Mouse (Mus musculus) thymus, postnatal 25 days (tissue): ENCODE data around the gene Plscr3.
A peak's percentile ranks its signal among the peaks of the same experiment; 100 is the strongest.

Experiments
- DNase-seq: peaks from one replicate; pipeline ENCODE4 v3.0.0; 2022

The Plscr3 gene

DNA sequence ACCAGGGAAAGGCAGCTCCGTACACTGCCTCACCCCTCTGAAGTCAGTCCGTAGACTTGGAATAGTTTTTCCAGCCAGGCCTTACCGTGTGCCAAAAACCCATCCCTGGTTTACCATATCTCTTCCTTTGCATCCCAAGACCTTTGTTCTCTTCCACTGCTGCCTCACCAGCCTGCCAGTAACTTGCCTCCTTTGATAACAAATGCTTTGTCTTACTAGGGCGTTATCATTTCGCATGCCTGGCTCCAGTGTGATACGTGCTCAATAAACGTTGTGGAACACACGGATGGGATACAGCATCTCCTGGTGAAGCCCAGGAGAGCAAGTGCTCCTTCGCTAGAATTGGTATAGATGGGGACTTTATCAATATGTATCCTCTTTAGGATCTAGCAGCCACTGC is 21.2 kb downstream of the Plscr3 start:
- no peak for DNase-seq

- DNase-seq: no peak
Observed at GRCm38 (mm10) chr11:69870289-69871069, 24.3 kb downstream of the Plscr3 start.

DNA sequence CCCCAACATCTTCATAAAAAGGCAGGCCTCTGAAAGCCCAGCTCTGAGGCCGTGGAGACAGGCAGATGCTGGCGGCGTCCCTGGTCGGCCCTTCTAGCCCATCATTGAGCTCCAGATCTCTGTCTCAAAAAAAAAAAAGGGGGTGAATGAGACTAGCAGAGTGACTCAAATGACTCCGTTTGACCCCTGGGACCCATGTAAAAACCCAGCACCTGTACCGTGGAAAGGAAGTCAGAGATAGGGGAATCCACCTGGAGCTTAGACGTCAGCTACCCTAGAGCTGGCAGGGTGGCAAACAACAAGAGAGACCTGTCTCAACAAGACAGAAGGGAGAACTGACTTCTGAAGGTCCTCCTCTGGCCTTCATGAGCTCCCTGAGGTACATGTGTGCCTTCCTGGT is 25.6 kb downstream of the Plscr3 start:
- DNase-seq: no peak

DNA sequence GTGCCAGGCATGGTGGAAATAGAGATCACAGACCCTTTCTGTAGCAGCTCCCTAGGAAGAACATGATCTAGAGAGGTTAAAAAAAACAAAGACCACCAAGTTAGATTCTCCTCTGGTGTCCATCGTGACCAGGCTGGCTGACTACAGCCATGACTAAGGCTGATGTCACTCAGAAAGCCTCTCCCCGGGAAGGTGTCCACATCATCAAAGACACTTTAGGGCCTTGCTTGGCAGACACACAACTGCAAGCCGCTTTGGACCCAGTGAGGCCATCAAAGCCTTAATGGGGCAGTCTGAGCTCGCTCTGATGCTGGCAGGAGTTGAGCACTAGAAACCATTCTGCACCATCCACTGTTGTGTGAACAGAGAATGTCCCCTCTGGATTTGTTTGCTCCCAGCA is 26.3 kb downstream of the Plscr3 start:
- no peak for DNase-seq

DNA sequence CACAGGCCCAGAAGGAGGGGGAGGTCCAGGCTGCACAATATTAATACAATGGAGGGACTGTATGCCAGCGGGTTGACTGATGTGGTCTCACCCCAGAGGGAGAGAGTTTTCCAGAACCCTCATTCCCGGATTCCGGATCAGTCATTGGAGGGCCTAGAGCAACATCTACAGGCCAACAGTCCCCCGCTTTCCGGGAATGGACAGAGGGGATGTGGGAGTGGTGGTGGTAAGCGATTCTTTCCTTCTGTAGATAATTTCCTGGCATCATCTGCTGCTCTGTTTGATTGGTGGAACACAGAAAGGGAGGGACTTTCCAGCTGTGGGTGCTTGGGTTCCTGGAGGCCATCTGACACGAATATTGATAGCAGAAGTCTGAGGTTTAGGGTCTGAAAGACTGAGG is 30.0 kb downstream of the Plscr3 start:
- no peak for DNase-seq

- peak; percentile 93 for DNase-seq
Observed at GRCm38 (mm10) chr11:69876867-69877266, 30.7 kb downstream of the Plscr3 start.

GRCm38 (mm10) chr11:69877878-69878277 is 31.7 kb downstream of the Plscr3 start, which contains the start of gene Tmem95:
Gene Tmem95 (minus strand): TSS chr11:69878018.
- no peak for DNase-seq

DNA sequence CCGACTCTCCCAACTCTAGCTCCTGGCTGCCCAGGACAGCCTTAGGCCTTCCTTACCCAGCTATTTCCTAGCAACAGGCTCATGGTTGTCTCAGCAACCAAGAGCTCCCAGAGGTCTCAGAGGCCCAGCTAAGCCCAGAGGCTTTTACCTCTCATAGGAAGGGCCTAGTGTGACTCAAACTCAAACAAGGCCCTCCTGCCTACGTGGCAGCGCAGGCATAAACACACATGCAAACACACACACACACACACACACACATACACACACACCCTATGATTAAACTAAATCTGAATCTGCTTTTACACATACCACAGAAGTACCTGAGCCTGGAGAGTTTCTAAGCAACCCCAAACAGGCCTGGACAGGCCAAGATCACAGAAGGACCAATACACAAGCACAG is 32.2 kb downstream of the Plscr3 start:
- no peak for DNase-seq

DNA sequence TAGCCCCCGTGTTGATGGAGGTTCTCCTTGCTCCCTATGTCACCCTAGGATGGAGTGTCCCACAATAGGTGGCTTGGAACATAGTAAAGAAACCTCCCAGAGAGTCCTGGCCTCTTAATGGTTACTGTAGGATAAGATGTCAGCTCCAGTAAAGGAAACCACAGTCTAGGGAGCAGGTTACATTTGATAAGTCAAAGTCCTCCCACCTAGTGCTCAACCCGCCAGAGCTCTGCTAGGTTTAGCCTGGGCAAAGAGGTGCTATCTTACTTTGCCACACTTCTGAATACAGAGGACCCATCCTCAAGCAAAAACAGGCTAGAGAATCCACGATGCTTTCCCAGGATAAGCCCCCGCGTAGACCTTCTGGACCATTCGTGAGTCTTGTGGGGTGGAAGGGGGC is 32.8 kb downstream of the Plscr3 start:
- DNase-seq: no peak

DNA sequence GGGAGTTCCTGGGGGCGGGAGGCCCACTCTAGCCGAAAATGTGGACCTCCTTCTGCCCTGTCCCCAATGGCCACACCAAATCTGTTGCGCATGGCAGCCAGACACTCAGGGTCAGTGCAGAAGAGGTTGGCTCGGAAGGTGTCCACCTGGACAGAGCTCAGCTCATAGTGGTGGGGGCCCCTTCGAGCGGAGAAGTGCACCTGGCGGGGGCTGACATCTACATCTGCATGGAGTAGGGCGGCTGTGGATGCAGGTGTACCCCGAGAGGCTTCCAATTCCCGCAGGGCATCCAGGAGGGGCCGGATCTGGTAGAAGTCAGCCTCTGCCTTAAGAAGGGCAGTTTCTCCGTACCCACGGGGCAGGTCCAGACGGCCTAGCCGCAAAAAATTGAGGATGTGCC is 33.5 kb downstream of the Plscr3 start:
- DNase-seq: no peak

GRCm38 (mm10) chr11:69880506-69880852 is 34.3 kb downstream of the Plscr3 start:
- peak; percentile 71 for DNase-seq

DNA sequence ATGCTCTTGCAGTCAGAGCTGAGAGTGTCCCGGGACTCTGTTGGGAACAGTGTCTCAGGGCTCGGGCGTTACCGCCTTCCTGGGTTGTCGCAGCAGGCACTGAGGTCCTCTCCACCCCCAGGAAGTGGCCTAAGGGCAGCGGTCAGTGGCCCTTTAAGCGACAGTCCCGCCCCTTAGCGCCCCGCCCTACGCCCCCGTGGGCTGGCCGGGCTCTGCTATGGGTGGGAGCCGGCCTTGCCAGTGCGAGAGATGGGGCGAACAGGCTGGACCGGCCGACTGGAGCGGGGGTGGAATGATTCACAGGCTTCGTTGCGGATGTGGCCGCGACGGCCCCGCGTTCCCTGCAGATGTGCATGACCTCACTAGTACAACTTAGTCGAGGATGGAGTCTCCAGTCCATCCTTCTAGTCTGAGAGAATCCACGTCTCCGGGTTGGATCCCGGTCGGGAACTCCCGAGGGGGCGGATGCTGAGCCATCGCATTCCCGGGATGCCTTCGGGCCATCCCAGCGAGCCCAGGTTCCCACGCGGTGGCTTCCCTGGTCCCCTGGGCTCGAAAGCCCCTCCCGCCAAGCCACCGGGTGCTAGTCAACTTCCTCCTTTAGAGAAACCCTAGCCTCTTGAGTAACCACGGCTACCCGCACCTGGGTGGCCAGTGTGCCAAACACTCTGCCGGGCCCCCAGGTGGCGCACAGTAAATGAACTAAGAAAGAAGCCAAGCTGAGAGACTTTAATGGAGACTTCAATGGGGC is 34.9 kb downstream of the Plscr3 start, which contains the start of gene Kctd11:
Gene Kctd11, minus strand, starts transcription at position 554 of the 751 bp plus-strand sequence.
- peak; percentile 75 for DNase-seq

DNA sequence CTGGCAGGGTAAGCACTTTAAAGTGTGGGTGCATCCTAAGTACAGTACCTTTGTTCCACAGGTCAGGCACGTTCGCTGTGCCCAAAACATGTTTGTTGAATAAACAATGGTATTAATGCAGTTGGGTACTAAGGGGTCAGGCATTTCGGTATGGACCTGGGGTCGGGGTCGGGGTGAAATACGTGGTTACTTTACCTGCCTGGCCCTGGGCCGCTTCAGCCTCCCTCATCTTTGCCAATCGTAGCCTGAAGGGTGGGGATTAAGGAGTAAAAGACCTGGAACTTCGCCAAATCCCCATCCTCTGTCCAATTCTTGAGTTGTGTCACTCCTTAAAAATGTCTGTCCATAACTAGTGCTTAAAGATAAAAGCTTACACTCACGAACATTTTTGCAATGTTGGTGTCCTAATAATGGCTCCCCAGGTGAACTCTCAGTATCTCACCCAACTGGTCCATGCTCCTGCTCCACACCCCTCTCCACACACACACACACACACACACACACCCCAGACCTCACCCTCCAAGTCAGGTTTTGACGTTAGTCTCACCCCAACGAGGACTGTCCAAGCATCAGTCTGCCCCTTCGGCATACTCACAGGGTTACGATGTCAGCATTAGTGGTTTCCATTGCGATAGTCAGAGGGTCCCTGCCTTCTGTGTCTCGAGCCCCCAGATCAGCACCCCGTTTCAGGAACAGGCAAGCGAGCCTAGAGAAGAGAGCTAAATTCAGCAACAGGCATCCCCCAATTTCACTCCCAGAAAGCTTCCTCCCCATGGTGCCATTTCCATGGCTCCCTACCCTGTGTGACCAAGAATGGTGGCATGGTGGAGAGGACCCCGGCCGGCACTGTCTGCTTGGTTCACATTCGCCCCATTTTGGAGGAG is 35.9 kb downstream of the Plscr3 start:
- DNase-seq: no peak

DNA sequence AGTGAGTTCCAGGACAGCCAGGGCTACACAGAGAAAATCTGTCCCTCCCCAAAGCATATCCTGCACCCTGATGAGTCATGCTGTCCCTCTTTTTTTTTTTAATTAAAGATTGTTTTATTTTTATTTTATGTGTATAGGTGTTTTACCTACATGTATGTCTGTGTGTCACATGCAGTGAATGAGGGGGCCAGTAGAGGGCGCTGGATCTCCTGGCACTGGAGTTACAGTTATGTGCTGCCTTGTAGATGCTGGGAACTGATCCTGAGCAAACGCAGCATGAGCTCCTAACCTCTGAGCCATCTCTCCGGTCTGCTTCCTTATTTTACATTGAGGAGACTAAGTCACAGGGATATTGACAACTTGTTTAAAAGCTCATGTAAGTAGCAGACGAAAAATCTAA is 36.9 kb downstream of the Plscr3 start:
- DNase-seq: peak; percentile 72

GRCm38 (mm10) chr11:69883527-69884151 is 37.5 kb downstream of the Plscr3 start:
- DNase-seq: no peak

GRCm38 (mm10) chr11:69884240-69884639 is 38.1 kb downstream of the Plscr3 start:
- no peak for DNase-seq

GRCm38 (mm10) chr11:69884663-69885062 is 38.5 kb downstream of the Plscr3 start:
- no peak for DNase-seq

GRCm38 (mm10) chr11:69886907-69887635 is 40.9 kb downstream of the Plscr3 start:
- no peak for DNase-seq

- DNase-seq: no peak
Observed at GRCm38 (mm10) chr11:69891482-69891881, 45.3 kb downstream of the Plscr3 start.

DNA sequence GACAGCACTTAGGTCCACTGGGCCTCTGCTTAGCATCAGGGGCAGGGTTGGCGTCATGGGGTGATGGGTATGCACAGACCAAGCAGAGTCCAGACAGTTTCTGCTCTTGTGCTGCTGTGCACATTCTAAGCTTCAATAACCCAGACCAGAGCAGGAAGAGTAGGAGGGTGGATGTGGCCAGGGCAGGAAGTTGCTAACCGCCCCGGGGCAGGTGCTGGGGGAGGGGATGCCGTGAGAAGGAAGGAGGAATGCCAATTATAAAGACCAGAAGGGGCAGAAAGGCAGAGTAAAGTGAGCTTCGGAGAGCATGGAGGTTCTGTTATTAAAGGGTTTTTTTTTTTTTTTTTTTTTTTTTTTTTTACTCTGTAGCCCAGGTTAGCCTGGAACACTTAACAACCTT is 48.5 kb downstream of the Plscr3 start:
- DNase-seq: peak; percentile 92

DNA sequence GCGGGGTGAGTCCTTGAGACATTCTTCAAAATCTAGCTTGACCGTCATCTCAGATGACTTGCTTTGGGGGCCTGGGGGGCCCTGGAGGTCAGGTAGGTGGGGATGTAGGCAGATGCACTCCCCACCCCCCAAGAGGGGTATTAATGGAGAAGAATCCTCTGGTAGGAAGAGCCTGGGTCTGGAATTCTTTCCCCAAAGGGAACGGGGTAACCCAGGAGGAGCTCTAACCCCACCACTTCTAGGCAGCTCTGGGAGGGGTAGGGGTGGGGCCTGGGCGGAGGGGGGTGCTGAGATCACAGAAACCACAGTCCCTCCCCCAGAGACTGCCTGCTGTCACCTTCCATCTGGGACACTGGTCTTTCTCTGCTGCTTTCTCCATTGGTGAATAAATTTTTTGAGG is 49.1 kb downstream of the Plscr3 start, which contains the start of gene Acap1:
Gene Acap1, minus strand, starts transcription at position 249 of the 400 bp plus-strand sequence.
- DNase-seq: peak; percentile 83

- peak; percentile 33 for DNase-seq
Observed at GRCm38 (mm10) chr11:69899870-69900269, 53.7 kb downstream of the Plscr3 start.
